Mouse (Mus musculus) heart, adult 2 months (tissue): ENCODE data around the gene Ift122. TPM values are rescaled to one million over a fixed set of nuclear protein-coding genes. Genes with fewer than 3 reads are reported as not detected.

ENCODE experiments used
- DNase-seq, 2 experiments: peaks; one replicate each; pipeline ENCODE4 v3.0.0; 2021
- H3K27ac ChIP-seq: fragments of 200-600 bp; 2 replicates; pipeline ENCODE4 v1.8.1; 2022
- H3K27me3 ChIP-seq: fragments of 200-500 bp; 2 replicates; pipeline ENCODE4 v1.6.1; 2012; ENCODE audit warnings: mild to moderate bottlenecking, low read length, inconsistent platforms, mixed read lengths; ENCODE audit not compliant: control insufficient read depth, insufficient read depth
- H3K36me3 ChIP-seq: fragments of 200-500 bp; 2 replicates; pipeline ENCODE4 v1.6.1; 2012; ENCODE audit warnings: low read length, inconsistent platforms; ENCODE audit not compliant: control insufficient read depth, insufficient read depth
- H3K4me1 ChIP-seq: fragments of 200-500 bp; 2 replicates; pipeline ENCODE4 v1.6.1; 2011; ENCODE audit warnings: low read length; ENCODE audit not compliant: control insufficient read depth, insufficient read depth
- H3K4me3 ChIP-seq: fragments of 200-600 bp; 2 replicates; pipeline ENCODE4 v1.8.1; 2022
- H3K79me2 ChIP-seq: fragments of 200-500 bp; replicated peaks from 2 replicates; pipeline ENCODE4 v1.6.1; 2012; ENCODE audit warnings: mild to moderate bottlenecking, inconsistent platforms, low read length, moderate library complexity, mixed read lengths; ENCODE audit not compliant: control insufficient read depth, insufficient read depth
- H3K9ac ChIP-seq: fragments of 200-500 bp; 2 replicates; pipeline ENCODE4 v1.6.1; 2012; ENCODE audit warnings: low read depth, mild to moderate bottlenecking, control low read depth, inconsistent platforms, low read length, mixed read lengths
- CTCF ChIP-seq: fragments of 200-600 bp; IDR thresholded peaks from 2 replicates; pipeline ENCODE4 v1.8.1; 2022; ENCODE audit warnings: antibody characterized with exemption, mild to moderate bottlenecking, moderate library complexity
- EP300 ChIP-seq: fragments of 200-500 bp; IDR thresholded peaks from 2 replicates; pipeline ENCODE4 v1.6.1; 2011; ENCODE audit warnings: low read depth, low read length, control low read depth; ENCODE audit not compliant: insufficient read depth
- POLR2A ChIP-seq: fragments of 200-500 bp; IDR thresholded peaks from 2 replicates; pipeline ENCODE4 v1.6.1; 2011; ENCODE audit warnings: mild to moderate bottlenecking, low read depth, low read length, control low read depth; ENCODE audit not compliant: insufficient read depth
- WGBS: fragments of 180-500 bp; shearing (Covaris S2); methylation state at CpG from one replicate; pipeline ENCODE4 v1.1.7; 2018; 5-methylcytosine and 5-hydroxymethylcytosine counted together
- intact Hi-C: fragments of 180-260 bp; cut with DNase I; formaldehyde crosslinking; loops from one replicate; pipeline ENCODE4 v1.15.1; 2025
- polyA plus RNA-seq: library from polyadenylated mRNA; depleted of rRNA; stranded (reverse); fragments of >200 nt; gene quantifications from 2 replicates; pipeline ENCODE4 v1.2.3, GENCODE M21; 2012
- total RNA-seq, 2 experiments: library from RNA; stranded (reverse); gene quantifications; 2 replicates each; pipeline ENCODE4 v1.2.3; 2021

The Ift122 gene
- total and polyA plus RNA-seq, 3 experiments: 6.6 to 12.8 (median 7.3) TPM

- peak overlapping the region; percentile 4; the same call in 1 of the 2 replicates for H3K9ac ChIP-seq
Observed at GRCm38 (mm10) chr6:115915601-115916445, 62.6 kb downstream of the Ift122 start.

GRCm38 (mm10) chr6:115916611-115917010, 63.3 kb downstream of the Ift122 start:
- DNase-seq: no peak
- Histone ChIP-seq H3K4me1 (peaks cover 29% of the 10 kb centered on the region), H3K36me3 (no peaks in the 10 kb centered on the region), H3K4me3 (no peak overlapping the region), H3K27ac (no peak overlapping the region; the same call in 1 of the 2 replicates), H3K27me3 (no peaks in the 10 kb centered on the region), H3K9ac (no peak overlapping the region), H3K79me2 (no peaks in the 10 kb centered on the region)
- intact Hi-C loops: no loop called here
- WGBS: 39% methylated on average over 5 of the region's 5 CpGs
- TF ChIP-seq POLR2A: no peak
- no peak for TF ChIP-seq EP300
- no peak for TF ChIP-seq CTCF

More at GRCm38 (mm10) chr6:115915601-115916445, 62.6 kb downstream of the Ift122 start:
- Histone ChIP-seq H3K4me1 (peaks cover 35% of the 10 kb centered on the region), H3K4me3 (peak overlapping the region; percentile 23), H3K27ac (peak overlapping the region; percentile 67), H3K27me3 (no peaks in the 10 kb centered on the region), H3K36me3 (no peaks in the 10 kb centered on the region), H3K79me2 (no peaks in the 10 kb centered on the region)
- intact Hi-C loops: no loop called here
- DNase-seq: peak in 1 of 2 experiments; percentile 63
- TF ChIP-seq POLR2A (no peak), EP300 (peak; percentile 66; the same call in 1 of the 2 replicates), CTCF (no peak)
- 16% methylated on average over 17 of the region's 17 CpGs for WGBS

- Histone ChIP-seq H3K4me1 (peaks cover 21% of the 10 kb centered on the region), H3K27ac (no peak overlapping the region; the same call in 1 of the 2 replicates), H3K27me3 (no peaks in the 10 kb centered on the region), H3K9ac (no peak overlapping the region), H3K4me3 (no peak overlapping the region), H3K79me2 (no peaks in the 10 kb centered on the region), H3K36me3 (no peaks in the 10 kb centered on the region)
- WGBS: 95% methylated on average over 1 of the region's 1 CpGs
- no peak for DNase-seq
- TF ChIP-seq POLR2A (no peak), CTCF (no peak), EP300 (no peak)
- intact Hi-C loops: no loop called here
Observed at GRCm38 (mm10) chr6:115918615-115919014, 65.3 kb downstream of the Ift122 start.

- no peak overlapping the region for H3K9ac ChIP-seq
- peaks cover 17% of the 10 kb centered on the region for H3K4me1 ChIP-seq
- no peak for DNase-seq
- H3K4me3 ChIP-seq: no peak overlapping the region
- H3K27me3 ChIP-seq: no peaks in the 10 kb centered on the region
- no peaks in the 10 kb centered on the region for H3K79me2 ChIP-seq
- no peak overlapping the region; the same call in 1 of the 2 replicates for H3K27ac ChIP-seq
- WGBS: 65% methylated on average over 5 of the region's 5 CpGs
- TF ChIP-seq EP300 (no peak), POLR2A (no peak), CTCF (no peak)
- intact Hi-C loops: no loop called here
- no peaks in the 10 kb centered on the region for H3K36me3 ChIP-seq
Observed at GRCm38 (mm10) chr6:115919876-115920275, 66.6 kb downstream of the Ift122 start.

GRCm38 (mm10) chr6:115924829-115925228, 71.6 kb downstream of the Ift122 start:
- Histone ChIP-seq H3K9ac (no peak overlapping the region), H3K4me1 (peaks cover 7% of the 10 kb centered on the region), H3K27me3 (no peaks in the 10 kb centered on the region), H3K27ac (no peak overlapping the region), H3K36me3 (no peaks in the 10 kb centered on the region), H3K79me2 (no peaks in the 10 kb centered on the region), H3K4me3 (no peak overlapping the region)
- DNase-seq: no peak
- TF ChIP-seq POLR2A: no peak
- 47% methylated on average over 6 of the region's 6 CpGs for WGBS
- intact Hi-C loops: no loop called here

GRCm38 (mm10) chr6:115926416-115926815, 73.1 kb downstream of the Ift122 start:
- Histone ChIP-seq H3K9ac (no peak overlapping the region), H3K36me3 (no peaks in the 10 kb centered on the region), H3K4me3 (no peak overlapping the region), H3K4me1 (peaks cover 4% of the 10 kb centered on the region; the same call in 1 of the 2 replicates), H3K27me3 (no peaks in the 10 kb centered on the region), H3K79me2 (no peaks in the 10 kb centered on the region), H3K27ac (no peak overlapping the region)
- intact Hi-C loops: no loop called here
- TF ChIP-seq EP300 (no peak), POLR2A (no peak), CTCF (no peak)
- no peak for DNase-seq
- 90% methylated on average over 10 of the region's 10 CpGs for WGBS
